Mouse (Mus musculus) neutrophil, adult 5-6 weeks (primary cell): Measurements from ENCODE around the gene Etl4. TPM values are rescaled to one million over a fixed set of nuclear protein-coding genes. Genes with fewer than 3 reads are reported as not detected.

ENCODE experiments used
- ATAC-seq: fragments of 151-379, 151-347 bp; 2 replicates; pipeline ENCODE4 v1.8.0; 2017; ENCODE audit warnings: mild to moderate bottlenecking, moderate TSS enrichment; ENCODE audit not compliant: insufficient number of reproducible peaks, poor library complexity, low FRiP score, severe bottlenecking; ENCODE audit errors: extremely low read depth
- total RNA-seq: library from RNA; stranded (forward); fragments of 200-1000 nt; gene quantifications from 2 replicates; pipeline ENCODE4 v1.2.3, GENCODE M21; 2017

The Etl4 gene
- total RNA-seq, 1 experiment from 2014 or later: 0.35 TPM

- no peak for ATAC-seq
These were observed 586.7 kb downstream of the Etl4 start for GRCm38 (mm10) chr2:20496219-20496800.

- no peak for ATAC-seq
These were observed 598.5 kb downstream of the Etl4 start for GRCm38 (mm10) chr2:20507832-20508723.

GRCm38 (mm10) chr2:20508724-20509052 is 599.1 kb downstream of the Etl4 start:
- no peak for ATAC-seq

GRCm38 (mm10) chr2:20510061-20510460 is 600.5 kb downstream of the Etl4 start:
- ATAC-seq: no peak

GRCm38 (mm10) chr2:20516270-20516865 is 606.8 kb downstream of the Etl4 start:
- no peak for ATAC-seq

GRCm38 (mm10) chr2:20517853-20518252 is 608.3 kb downstream of the Etl4 start:
- ATAC-seq: no peak

GRCm38 (mm10) chr2:20518506-20518905 is 608.9 kb downstream of the Etl4 start:
- ATAC-seq: no peak

- ATAC-seq: no peak
These were observed 610.0 kb downstream of the Etl4 start for GRCm38 (mm10) chr2:20519447-20520098.

GRCm38 (mm10) chr2:20520099-20520475 is 610.5 kb downstream of the Etl4 start:
- no peak for ATAC-seq

GRCm38 (mm10) chr2:20520636-20521595 is 611.3 kb downstream of the Etl4 start:
- ATAC-seq: no peak

- no peak for ATAC-seq
These were observed 612.2 kb downstream of the Etl4 start for GRCm38 (mm10) chr2:20521686-20522285.

- ATAC-seq: no peak
These were observed 614.1 kb downstream of the Etl4 start for GRCm38 (mm10) chr2:20523636-20524035.

- no peak for ATAC-seq
These were observed 616.5 kb downstream of the Etl4 start for GRCm38 (mm10) chr2:20525879-20526593.

- no peak for ATAC-seq
These were observed 617.3 kb downstream of the Etl4 start for GRCm38 (mm10) chr2:20526856-20527255.

GRCm38 (mm10) chr2:20532623-20533022 is 623.0 kb downstream of the Etl4 start:
- no peak for ATAC-seq

GRCm38 (mm10) chr2:20537785-20538184 is 628.2 kb downstream of the Etl4 start:
- ATAC-seq: no peak

- no peak for ATAC-seq
These were observed 629.3 kb downstream of the Etl4 start for GRCm38 (mm10) chr2:20538871-20539270.

- no peak for ATAC-seq
These were observed 631.7 kb downstream of the Etl4 start for GRCm38 (mm10) chr2:20541261-20541660.
